Mouse (Mus musculus): ENCODE data around the gene B020004J07Rik. TPM values are rescaled to one million over a fixed set of nuclear protein-coding genes. Genes with fewer than 3 reads are reported as not detected.

The B020004J07Rik gene
- polyA plus RNA-seq, 1 experiment from 2014 or later = not detected

Other genes with a start within 250 kb of the B020004J07Rik start
- 60.2 and 65.6 TPM in 2 replicates for gene Leprot, start 196.3 kb downstream of the B020004J07Rik start, polyA plus RNA-seq (2014; fragmentation: Nextera tagmentation; extraction: Ambion mirVana)
- 1.3 and 1.5 TPM in 2 replicates for gene Lepr, start 126.6 kb downstream of the B020004J07Rik start, polyA plus RNA-seq (2014; fragmentation: Nextera tagmentation; extraction: Ambion mirVana)
- gene C130073F10Rik, start 49.8 kb upstream of the B020004J07Rik start, polyA plus RNA-seq (2014; fragmentation: Nextera tagmentation; extraction: Ambion mirVana) = not detected in 2 replicates
- gene Gm12800, start 65.1 kb upstream of the B020004J07Rik start, polyA plus RNA-seq (2014; fragmentation: Nextera tagmentation; extraction: Ambion mirVana) = not detected in 2 replicates
- gene Gm12794, start 96.4 kb upstream of the B020004J07Rik start, polyA plus RNA-seq (2014; fragmentation: Nextera tagmentation; extraction: Ambion mirVana) = not detected in 2 replicates
- not detected in 2 replicates for gene Gm12790, start 137.0 kb upstream of the B020004J07Rik start, polyA plus RNA-seq (2014; fragmentation: Nextera tagmentation; extraction: Ambion mirVana)
- gene Gm12789, start 142.6 kb upstream of the B020004J07Rik start, polyA plus RNA-seq (2014; fragmentation: Nextera tagmentation; extraction: Ambion mirVana) = not detected in 2 replicates
- gene Pde4b, start 243.5 kb upstream of the B020004J07Rik start, polyA plus RNA-seq (2014; fragmentation: Nextera tagmentation; extraction: Ambion mirVana) = 7.7 and 7.8 TPM in 2 replicates

Data from forebrain, embryonic 11.5 days (tissue).